Mouse (Mus musculus) kidney, postnatal 36 days (tissue): ENCODE results near the gene Usf2.
A peak's percentile ranks its signal among the peaks of the same experiment; 100 is the strongest.

Experiments used
- DNase-seq, 2 experiments: peaks; one replicate each; pipeline ENCODE4 v3.0.0; 2021 to 2022; ENCODE audit warnings: mixed read lengths in 2 of 2

Usf2 gene

GRCm38 (mm10) chr7:30956756-30957366 lies at the start of gene Usf2:
Usf2 (minus strand) TSS chr7:30956803.
- peak; percentile 84 to 88 for DNase-seq

- peak; percentile 29 to 34 for DNase-seq
Observed at GRCm38 (mm10) chr7:31002650-31003049, 46.0 kb upstream of the Usf2 start.

- DNase-seq, result peak; percentile 66 to 78
Observed at GRCm38 (mm10) chr7:31000505-31001020, 44.0 kb upstream of the Usf2 start.

GRCm38 (mm10) chr7:30996491-30996890 lies 39.9 kb upstream of the Usf2 start:
- no peak for DNase-seq

GRCm38 (mm10) chr7:30993986-30994385 lies 37.4 kb upstream of the Usf2 start:
- no peak for DNase-seq

- no peak for DNase-seq
Observed at GRCm38 (mm10) chr7:30992148-30992547, 35.5 kb upstream of the Usf2 start.

GRCm38 (mm10) chr7:30988519-30989162 lies 32.0 kb upstream of the Usf2 start:
- no peak for DNase-seq

GRCm38 (mm10) chr7:30985357-30985756 lies 28.8 kb upstream of the Usf2 start:
- no peak for DNase-seq

GRCm38 (mm10) chr7:30981703-30982102 lies 25.1 kb upstream of the Usf2 start:
- no peak for DNase-seq

- peak; percentile 91 to 95 for DNase-seq
Observed at GRCm38 (mm10) chr7:30973501-30974289, 17.1 kb upstream of the Usf2 start, which contains the start of gene Fam187b. Fam187b (plus strand) TSS chr7:30973790.

GRCm38 (mm10) chr7:30973251-30973500 lies 16.6 kb upstream of the Usf2 start, which contains the start of gene Lsr:
Lsr (minus strand) TSS chr7:30973464.
- DNase-seq, result peak; percentile 82 to 85

GRCm38 (mm10) chr7:30972426-30973250 lies 16.0 kb upstream of the Usf2 start:
- DNase-seq, result peak in 1 of 2 experiments; percentile 24

GRCm38 (mm10) chr7:30971901-30972300 lies 15.3 kb upstream of the Usf2 start:
- no peak for DNase-seq

- DNase-seq, result no peak
Observed at GRCm38 (mm10) chr7:30969174-30969573, 12.6 kb upstream of the Usf2 start.

GRCm38 (mm10) chr7:30968611-30969010 lies 12.0 kb upstream of the Usf2 start:
- no peak for DNase-seq

- DNase-seq, result no peak
Observed at GRCm38 (mm10) chr7:30966657-30967056, 10.1 kb upstream of the Usf2 start.

- DNase-seq, result no peak
Observed at GRCm38 (mm10) chr7:30965677-30966076, 9.1 kb upstream of the Usf2 start.

- DNase-seq, result peak; percentile 32 to 45
Observed at GRCm38 (mm10) chr7:30964366-30964765, 7.8 kb upstream of the Usf2 start.

GRCm38 (mm10) chr7:30962862-30963261 lies 6.3 kb upstream of the Usf2 start:
- DNase-seq, result no peak

GRCm38 (mm10) chr7:30959786-30960349 lies 3.3 kb upstream of the Usf2 start:
- no peak for DNase-seq

- DNase-seq, result no peak
Observed at GRCm38 (mm10) chr7:30958866-30959487, 2.4 kb upstream of the Usf2 start.
